Mouse (Mus musculus) lung, postnatal 36 days (tissue): ENCODE results near the gene Prss32.
"Not testable (repeated sequence)": the region's sequence is repeated elsewhere in the genome, so short reads cannot be mapped to it uniquely, and the experiment has no call there.

Experiments used
- DNase-seq: peaks from one replicate; pipeline ENCODE4 v3.0.0; 2022; ENCODE audit warnings: mixed read lengths

Prss32 gene

GRCm38 (mm10) chr17:23843141-23843811, 379 bp upstream of the Prss32 start:
- peak; percentile 52 for DNase-seq

DNA sequence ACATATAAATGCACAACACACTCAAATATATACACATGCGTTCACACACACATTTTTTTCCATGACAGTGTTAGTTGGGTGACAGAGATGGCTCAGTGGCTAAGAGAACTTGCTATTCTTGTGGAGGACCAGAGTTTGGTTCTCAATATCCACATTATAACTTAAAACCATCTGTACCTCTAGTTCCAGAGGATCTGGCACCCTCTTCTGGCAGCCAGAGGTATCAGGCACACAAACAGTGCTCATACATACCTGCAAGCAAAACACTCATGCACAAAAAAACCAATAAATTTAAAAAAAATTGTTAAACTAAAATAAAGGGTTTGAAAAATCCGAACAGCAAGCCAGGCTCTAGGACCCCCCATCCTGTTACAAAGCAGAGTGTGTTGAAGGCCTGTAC, 6.4 kb downstream of the Prss32 start:
- DNase-seq, result no peak

DNA sequence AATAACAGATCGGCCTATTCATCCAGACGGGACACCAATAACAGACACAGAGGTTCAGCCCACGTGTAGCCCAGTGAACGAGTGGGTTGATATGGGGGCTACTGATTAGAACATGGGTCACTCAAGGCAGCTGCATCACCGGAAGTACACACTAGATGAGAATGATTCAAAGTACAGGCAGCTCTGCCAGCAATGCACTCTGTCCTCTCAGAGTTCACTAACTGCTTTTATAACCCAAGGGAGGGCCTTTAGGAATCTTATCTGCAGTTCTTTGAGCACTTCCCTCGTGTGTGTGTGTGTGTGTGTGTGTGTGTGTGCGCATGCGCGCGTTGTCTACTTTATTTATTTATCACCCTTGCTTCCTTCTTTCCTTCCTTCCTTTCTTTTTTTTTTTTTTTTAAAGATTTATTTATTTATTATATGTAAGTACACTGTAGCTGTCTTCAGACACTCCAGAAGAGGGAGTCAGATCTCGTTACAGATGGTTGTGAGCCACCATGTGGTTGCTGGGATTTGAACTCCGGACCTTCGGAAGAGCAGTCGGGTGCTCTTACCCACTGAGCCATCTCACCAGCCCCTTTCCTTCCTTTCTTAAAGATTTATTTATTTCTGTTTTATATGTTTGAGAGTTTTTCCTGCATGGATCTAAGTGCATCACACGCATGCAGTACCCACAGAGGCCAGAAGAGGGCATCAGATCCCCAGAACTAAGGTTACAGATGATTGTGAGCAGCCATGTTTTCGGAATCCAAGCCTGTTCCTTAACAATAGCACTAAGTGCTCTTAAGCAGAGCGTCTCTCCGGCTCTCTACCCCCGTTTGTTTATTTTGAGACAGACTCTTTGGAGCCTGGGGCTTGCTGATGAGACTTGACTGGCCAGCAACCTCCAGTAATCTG, 7.4 kb downstream of the Prss32 start:
- DNase-seq, result peak; percentile 87

DNA sequence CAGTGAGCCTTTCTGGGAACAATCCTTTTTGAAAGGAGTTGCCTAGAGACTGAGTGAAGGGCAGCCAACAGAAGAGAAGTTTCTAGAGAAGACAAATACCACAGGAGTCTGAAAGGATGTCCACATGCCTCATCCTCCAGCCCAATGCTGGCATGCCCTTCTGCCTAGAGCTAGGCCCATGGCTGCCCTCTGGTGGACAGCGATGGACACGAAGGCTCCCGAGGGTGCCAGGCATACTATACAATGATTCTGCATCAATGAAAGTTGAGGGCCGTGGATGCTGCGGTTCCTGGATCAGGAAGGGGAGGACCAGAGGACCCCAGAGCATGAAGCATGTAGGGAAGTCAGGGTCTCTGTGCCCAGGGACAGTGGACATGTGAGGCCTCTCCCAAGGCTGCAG, 9.6 kb downstream of the Prss32 start:
- peak; percentile 67 for DNase-seq

DNA sequence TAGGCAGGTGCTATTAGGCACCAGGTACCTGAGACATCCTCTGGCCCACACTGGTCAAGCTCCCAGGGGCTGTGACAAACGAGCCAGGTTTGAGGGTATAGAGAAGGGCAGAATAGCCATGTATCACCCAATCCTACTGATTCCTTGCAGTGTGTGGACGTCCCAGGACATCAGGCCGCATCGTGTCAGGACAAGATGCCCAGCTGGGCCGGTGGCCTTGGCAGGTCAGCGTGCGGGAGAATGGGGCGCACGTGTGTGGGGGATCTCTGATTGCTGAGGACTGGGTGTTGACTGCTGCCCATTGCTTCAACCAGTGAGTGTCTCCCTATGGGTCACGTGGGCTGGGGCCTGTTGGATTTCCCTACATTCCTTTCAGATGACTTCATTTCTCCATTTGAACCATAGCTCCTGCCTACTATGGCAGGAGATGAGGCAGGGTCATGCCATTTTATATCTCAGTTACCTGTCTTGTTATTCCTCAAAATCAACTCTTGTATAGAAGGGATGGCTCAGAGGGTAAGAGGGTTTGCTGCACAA, 10.6 kb downstream of the Prss32 start:
- DNase-seq, result no peak

- no peak for DNase-seq
Observed at GRCm38 (mm10) chr17:23857193-23857592, 13.5 kb downstream of the Prss32 start.

GRCm38 (mm10) chr17:23857913-23858312, 14.3 kb downstream of the Prss32 start:
- DNase-seq, result no peak

DNA sequence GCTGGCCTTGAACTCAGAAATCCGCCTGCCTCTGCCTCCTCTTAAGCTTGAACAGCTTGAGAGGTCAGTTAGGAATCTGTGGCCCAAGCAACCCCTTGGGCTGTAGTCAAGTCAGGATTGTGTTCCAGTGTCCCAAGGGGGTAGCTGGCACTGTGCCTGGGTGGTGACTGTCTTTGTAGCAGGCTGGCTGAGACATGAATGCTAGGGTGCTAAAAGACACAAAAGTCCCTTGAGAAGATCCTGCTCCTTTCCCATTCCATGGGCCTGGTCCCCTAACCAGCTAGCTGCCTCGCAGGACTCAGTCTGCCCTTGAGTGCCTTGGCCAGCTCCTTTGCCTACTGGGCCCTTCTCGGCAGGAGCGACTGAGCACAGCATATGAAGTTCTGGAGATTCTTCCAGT, 19.3 kb downstream of the Prss32 start:
- no peak for DNase-seq

DNA sequence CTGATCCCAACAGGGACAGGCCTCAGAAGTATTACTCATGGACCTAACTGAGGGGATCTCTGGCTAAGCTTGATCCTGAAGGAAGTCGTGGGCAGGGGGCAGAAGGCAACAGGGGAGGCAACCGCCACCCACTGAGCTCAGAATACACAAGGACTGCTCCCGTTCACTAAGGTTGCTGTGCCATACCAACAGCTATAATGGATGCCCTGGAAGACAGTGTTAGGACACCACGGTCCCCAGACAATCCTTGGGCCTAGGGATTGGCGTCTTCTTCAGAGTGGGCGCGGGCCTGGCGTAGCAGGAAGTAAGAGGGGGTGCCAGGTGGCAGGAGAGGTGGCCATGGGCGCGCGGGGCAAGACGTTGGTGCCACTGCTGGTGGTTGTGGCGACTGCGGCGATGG, 24.1 kb downstream of the Prss32 start, which contains the start of gene Prss21:
TSS of gene Prss21 (plus strand) at position 301 of the 400 bp plus-strand sequence.
- DNase-seq, result no peak

DNA sequence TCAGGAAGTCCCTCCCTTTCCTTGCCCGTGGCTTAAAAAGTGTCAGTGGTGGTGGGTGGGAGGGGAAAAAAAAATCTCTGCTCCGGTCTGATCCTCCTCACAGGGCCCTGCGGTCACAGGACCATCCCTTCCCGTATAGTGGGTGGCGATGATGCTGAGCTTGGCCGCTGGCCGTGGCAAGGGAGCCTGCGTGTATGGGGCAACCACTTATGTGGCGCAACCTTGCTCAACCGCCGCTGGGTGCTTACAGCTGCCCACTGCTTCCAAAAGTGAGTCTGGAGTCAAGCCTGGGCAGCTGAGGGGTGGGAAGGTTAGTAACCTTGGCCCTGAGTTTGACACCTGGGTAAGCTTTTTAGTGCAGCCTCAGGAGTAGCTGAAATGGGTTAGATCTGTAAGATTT, 24.9 kb downstream of the Prss32 start:
- peak; percentile 47 for DNase-seq

GRCm38 (mm10) chr17:23873884-23874856, 30.5 kb downstream of the Prss32 start:
- peak; percentile 80 for DNase-seq

- DNase-seq, result no peak
Observed at GRCm38 (mm10) chr17:23876741-23877140, 33.1 kb downstream of the Prss32 start.

DNA sequence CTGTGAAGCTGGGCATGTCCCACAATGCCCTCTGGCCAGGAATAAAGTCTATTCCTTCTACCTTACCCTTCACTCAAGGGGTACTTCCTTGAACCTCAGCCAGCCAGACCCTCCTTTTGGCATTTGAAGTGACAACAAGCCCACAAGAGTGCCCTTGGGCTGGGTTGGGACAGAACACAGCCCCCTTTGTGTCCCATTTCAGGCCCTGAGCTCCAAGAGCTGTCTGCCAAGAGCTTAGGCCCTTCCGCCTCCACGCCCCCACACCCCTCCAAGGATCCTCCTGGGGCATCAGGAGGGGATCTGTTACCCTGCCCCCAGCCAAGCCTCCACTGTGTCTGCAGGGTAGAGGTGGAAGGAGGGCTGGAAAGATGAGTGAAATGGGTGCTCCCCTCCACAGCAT, 33.5 kb downstream of the Prss32 start:
- no peak for DNase-seq

DNA sequence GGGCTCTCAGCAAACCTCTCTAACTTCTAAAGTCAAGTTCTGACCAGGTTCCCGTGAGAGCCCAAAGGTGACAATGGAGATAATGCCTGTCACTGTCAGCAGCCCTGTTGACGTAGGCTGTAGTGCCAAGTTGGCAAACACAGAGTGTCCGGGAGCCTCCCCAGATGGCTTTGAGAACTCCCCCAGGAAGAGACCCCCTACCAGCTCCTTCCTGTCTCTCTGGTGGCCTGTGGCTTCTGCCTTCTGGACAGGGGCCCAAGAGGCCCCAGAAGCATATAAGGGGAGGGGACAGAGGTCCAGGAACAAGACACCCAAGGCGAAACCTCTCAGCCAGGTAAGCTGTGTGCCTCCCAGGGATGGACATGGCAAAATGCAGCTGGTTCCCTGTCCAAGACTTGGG, 36.9 kb downstream of the Prss32 start, which contains the start of the genes Dcpp1 and Dcpp2:
TSS of gene Dcpp1 (plus strand) at position 301 of the 400 bp plus-strand sequence.
TSS of gene Dcpp2 (plus strand) at position 305 of the 400 bp plus-strand sequence.
- DNase-seq, result not testable (repeated sequence)
